Mouse (Mus musculus) hindbrain, embryonic 11.5 days (tissue): ENCODE results near the gene Tspan4. TPM values are rescaled to one million over a fixed set of nuclear protein-coding genes. Genes with fewer than 3 reads are reported as not detected.

Source experiments
- ATAC-seq: fragments of 200-750 bp; cut with Nextera tagmentation; 2 replicates; pipeline ENCODE4 v1.8.0; 2017; ENCODE audit warnings: mild to moderate bottlenecking, moderate TSS enrichment, moderate library complexity; ENCODE audit not compliant: low FRiP score
- DNase-seq: peaks from one replicate; pipeline ENCODE4 v3.0.0-alpha.2; 2015; ENCODE audit warnings: low spot score
- H3K27ac ChIP-seq: fragments of 300-500 bp; sonication (generic); 2 replicates; pipeline ENCODE4 v1.5.1; 2014; ENCODE audit warnings: mild to moderate bottlenecking, low read depth, low read length
- H3K27me3 ChIP-seq: fragments of 300-500 bp; sonication (generic); 2 replicates; pipeline ENCODE4 v1.6.1; 2014; ENCODE audit warnings: mild to moderate bottlenecking, low read length, moderate library complexity, mixed read lengths; ENCODE audit not compliant: control insufficient read depth, insufficient read depth
- H3K36me3 ChIP-seq: fragments of 300-500 bp; sonication (generic); 2 replicates; pipeline ENCODE4 v1.6.1; 2014; ENCODE audit warnings: mild to moderate bottlenecking, low read length, moderate library complexity, mixed read lengths; ENCODE audit not compliant: control insufficient read depth, insufficient read depth
- H3K4me1 ChIP-seq: fragments of 300-500 bp; sonication (generic); replicated peaks from 2 replicates; pipeline ENCODE4 v1.6.1; 2014; ENCODE audit warnings: low read length, mixed read lengths; ENCODE audit not compliant: control insufficient read depth, insufficient read depth
- H3K4me2 ChIP-seq: fragments of 300-500 bp; sonication (generic); replicated peaks from 2 replicates; pipeline ENCODE4 v1.6.1; 2014; ENCODE audit warnings: mild to moderate bottlenecking, low read depth, low read length
- H3K4me3 ChIP-seq: fragments of 300-500 bp; sonication (generic); 2 replicates; pipeline ENCODE4 v1.5.1; 2014; ENCODE audit warnings: low read depth, low read length
- H3K9ac ChIP-seq: fragments of 300-500 bp; sonication (generic); 2 replicates; pipeline ENCODE4 v1.6.1; 2014; ENCODE audit warnings: low read depth, low read length
- H3K9me3 ChIP-seq: fragments of 300-500 bp; sonication (generic); 2 replicates; pipeline ENCODE4 v1.6.1; 2016; ENCODE audit warnings: low read length; ENCODE audit not compliant: control insufficient read depth
- WGBS: fragments of 180-500 bp; shearing (Covaris S2); extraction: QIAGEN DNeasy Blood & Tissue Kit; methylation state at CpG from one replicate; pipeline ENCODE4 v1.1.7; 2014; 5-methylcytosine and 5-hydroxymethylcytosine counted together
- polyA plus RNA-seq: library from polyadenylated mRNA; unstranded; fragments of >200 nt; fragmentation: Nextera tagmentation; extraction: Ambion mirVana; gene quantifications from 2 replicates; pipeline ENCODE4 v1.2.1, GENCODE M21; 2014

Gene Tspan4
- polyA plus RNA-seq, 1 experiment from 2014 or later = 31.4 TPM

GRCm38 (mm10) chr7:141475805-141476158 lies 742 bp downstream of the Tspan4 start:
- H3K9ac ChIP-seq = peak overlapping the region; percentile 84
- no peak overlapping the region for H3K27ac ChIP-seq
- peak overlapping the region; percentile 89 for H3K4me2 ChIP-seq
- H3K9me3 ChIP-seq = no peaks in the 10 kb centered on the region
- peaks cover 11% of the 10 kb centered on the region for H3K27me3 ChIP-seq
- peaks cover 5% of the 10 kb centered on the region; the same call in 1 of the 2 replicates for H3K4me1 ChIP-seq
- DNase-seq (no peak), ATAC-seq (no peak)
- peak overlapping the region; percentile 85 for H3K4me3 ChIP-seq
- H3K36me3 ChIP-seq = peaks cover 3% of the 10 kb centered on the region; the same call in 1 of the 2 replicates
- WGBS = 1% methylated on average over 12 of the region's 12 CpGs

GRCm38 (mm10) chr7:141476226-141476980 lies 1.4 kb downstream of the Tspan4 start:
- WGBS = 11% methylated on average over 15 of the region's 17 CpGs
- peak overlapping the region; percentile 39; the same call in 1 of the 2 replicates for H3K27ac ChIP-seq

GRCm38 (mm10) chr7:141476981-141477370 lies 1.9 kb downstream of the Tspan4 start:
- Histone ChIP-seq H3K4me1 (peaks cover 9% of the 10 kb centered on the region; the same call in 1 of the 2 replicates), H3K4me3 (no peak overlapping the region), H3K27me3 (peaks cover 11% of the 10 kb centered on the region), H3K9me3 (no peaks in the 10 kb centered on the region), H3K4me2 (no peak overlapping the region), H3K9ac (no peak overlapping the region), H3K36me3 (no peaks in the 10 kb centered on the region), H3K27ac (peak overlapping the region; percentile 39; the same call in 1 of the 2 replicates)
- DNase-seq (no peak), ATAC-seq (no peak)
- WGBS = 17% methylated on average over 7 of the region's 7 CpGs

More at GRCm38 (mm10) chr7:141476226-141476980, 1.4 kb downstream of the Tspan4 start:
- Histone ChIP-seq H3K9ac (no peak overlapping the region), H3K36me3 (peaks cover 1% of the 10 kb centered on the region; the same call in 1 of the 2 replicates), H3K4me3 (peak overlapping the region; percentile 85), H3K4me2 (peak overlapping the region; percentile 89), H3K27me3 (peaks cover 11% of the 10 kb centered on the region), H3K9me3 (no peaks in the 10 kb centered on the region), H3K4me1 (peaks cover 9% of the 10 kb centered on the region; the same call in 1 of the 2 replicates)
- ATAC-seq = peak; percentile 31; the same call in 1 of the 2 replicates
- peak; percentile 49 for DNase-seq

GRCm38 (mm10) chr7:141477578-141478269 lies 2.7 kb downstream of the Tspan4 start:
- Histone ChIP-seq H3K4me3 (no peak overlapping the region), H3K27me3 (peaks cover 17% of the 10 kb centered on the region), H3K4me2 (no peak overlapping the region), H3K9ac (no peak overlapping the region), H3K27ac (no peak overlapping the region), H3K4me1 (peaks cover 9% of the 10 kb centered on the region; the same call in 1 of the 2 replicates), H3K36me3 (no peaks in the 10 kb centered on the region), H3K9me3 (no peaks in the 10 kb centered on the region)
- DNase-seq = no peak
- no peak for ATAC-seq
- WGBS = 65% methylated on average over 4 of the region's 4 CpGs

- no peak for ATAC-seq
- WGBS = 80% methylated on average over 5 of the region's 5 CpGs
- Histone ChIP-seq H3K27ac (no peak overlapping the region), H3K9ac (no peak overlapping the region), H3K4me1 (peaks cover 9% of the 10 kb centered on the region; the same call in 1 of the 2 replicates), H3K4me2 (no peak overlapping the region), H3K36me3 (no peaks in the 10 kb centered on the region), H3K27me3 (peaks cover 23% of the 10 kb centered on the region), H3K4me3 (no peak overlapping the region), H3K9me3 (no peaks in the 10 kb centered on the region)
- DNase-seq = no peak
These were observed 3.3 kb downstream of the Tspan4 start for GRCm38 (mm10) chr7:141478270-141478748.

- Histone ChIP-seq H3K4me3 (peak overlapping the region; percentile 62), H3K27ac (no peak overlapping the region), H3K9ac (no peak overlapping the region), H3K36me3 (no peaks in the 10 kb centered on the region), H3K4me2 (peak overlapping the region; percentile 99), H3K27me3 (peaks cover 23% of the 10 kb centered on the region), H3K4me1 (peaks cover 5% of the 10 kb centered on the region; the same call in 1 of the 2 replicates), H3K9me3 (no peaks in the 10 kb centered on the region)
- peak; percentile 82 for DNase-seq
- WGBS = 12% methylated on average over 10 of the region's 10 CpGs
- peak; percentile 36; the same call in 1 of the 2 replicates for ATAC-seq
These were observed 5.9 kb downstream of the Tspan4 start for GRCm38 (mm10) chr7:141480842-141481497.

GRCm38 (mm10) chr7:141481498-141482401 lies 6.7 kb downstream of the Tspan4 start:
- ATAC-seq = peak; percentile 69
- H3K4me1 ChIP-seq = peaks cover 5% of the 10 kb centered on the region; the same call in 1 of the 2 replicates
- H3K9me3 ChIP-seq = no peaks in the 10 kb centered on the region
- H3K36me3 ChIP-seq = no peaks in the 10 kb centered on the region
- H3K27me3 ChIP-seq = peaks cover 16% of the 10 kb centered on the region
- peak overlapping the region; percentile 62 for H3K9ac ChIP-seq
- H3K4me3 ChIP-seq = peak overlapping the region; percentile 62
- DNase-seq = peak; percentile 77
- H3K4me2 ChIP-seq = peak overlapping the region; percentile 99
- WGBS = under 1% methylated on average over 68 of the region's 81 CpGs
- H3K27ac ChIP-seq = peak overlapping the region; percentile 17; the same call in 1 of the 2 replicates
